Mouse (Mus musculus) heart, adult 8-10 months (tissue): Measurements from ENCODE around the gene Plg. TPM values are rescaled to one million over a fixed set of nuclear protein-coding genes. Genes with fewer than 3 reads are reported as not detected.
A peak's percentile ranks its signal among the peaks of the same experiment; 100 is the strongest.

ENCODE experiments used
- DNase-seq: peaks from one replicate; pipeline ENCODE4 v3.0.0; 2022; ENCODE audit warnings: low spot score
- total RNA-seq, 4 experiments: library from RNA; stranded (reverse); gene quantifications; 2 replicates each; pipeline ENCODE4 v1.2.4; 2022

Gene Plg
- total RNA-seq, 4 experiments from 2014 or later, result not detected

DNA sequence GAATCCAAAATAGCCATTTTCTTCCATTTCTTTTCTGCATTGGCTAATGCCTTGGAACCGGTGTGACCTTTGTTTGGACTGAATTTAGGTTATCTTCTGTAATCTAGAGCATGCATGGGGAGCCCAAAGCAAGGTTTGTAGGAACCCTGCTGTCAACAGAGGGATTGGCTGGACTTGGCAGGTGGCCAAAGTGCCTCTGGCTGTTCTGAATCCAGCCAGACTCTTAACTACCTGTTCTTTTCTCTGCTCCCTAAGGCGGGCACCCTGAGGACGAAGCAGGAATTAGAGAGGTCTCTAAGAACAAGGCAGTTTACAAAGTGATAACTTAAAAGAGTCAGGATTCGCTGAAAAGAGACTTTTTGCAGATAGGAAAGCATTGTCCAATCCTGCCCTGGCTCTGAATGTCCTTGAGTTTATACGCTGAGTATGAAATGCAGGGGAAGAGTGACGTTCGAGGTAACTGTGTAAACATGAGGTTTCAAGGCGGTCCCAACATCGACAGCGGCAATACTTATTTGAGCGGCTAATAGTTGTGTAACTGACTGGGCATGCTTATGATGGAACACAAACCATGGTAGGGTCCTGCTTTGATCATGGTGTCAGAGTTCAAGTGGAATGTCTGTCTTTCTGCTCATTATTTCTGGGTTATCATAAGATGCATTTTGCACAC, 74.6 kb downstream of the Plg start:
- no peak for DNase-seq

DNA sequence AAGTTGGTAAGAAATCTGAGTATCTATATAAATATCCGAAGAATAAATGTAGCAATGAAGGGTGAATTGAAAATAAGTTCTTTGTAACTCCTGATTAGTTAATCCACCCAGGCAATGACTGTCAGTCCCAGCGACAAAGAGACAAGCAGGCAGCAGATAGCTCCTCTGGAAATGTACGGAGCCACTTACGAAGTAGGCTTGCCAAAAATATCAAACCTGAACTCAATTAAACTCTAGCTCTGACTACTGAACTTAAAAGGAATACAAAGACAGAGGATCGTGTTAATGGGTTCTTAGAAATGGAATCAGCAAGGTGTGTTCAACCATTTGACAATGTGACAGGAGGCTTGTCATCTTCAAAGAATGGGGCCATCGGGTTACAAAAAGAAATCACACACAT, 75.3 kb downstream of the Plg start:
- no peak for DNase-seq

DNA sequence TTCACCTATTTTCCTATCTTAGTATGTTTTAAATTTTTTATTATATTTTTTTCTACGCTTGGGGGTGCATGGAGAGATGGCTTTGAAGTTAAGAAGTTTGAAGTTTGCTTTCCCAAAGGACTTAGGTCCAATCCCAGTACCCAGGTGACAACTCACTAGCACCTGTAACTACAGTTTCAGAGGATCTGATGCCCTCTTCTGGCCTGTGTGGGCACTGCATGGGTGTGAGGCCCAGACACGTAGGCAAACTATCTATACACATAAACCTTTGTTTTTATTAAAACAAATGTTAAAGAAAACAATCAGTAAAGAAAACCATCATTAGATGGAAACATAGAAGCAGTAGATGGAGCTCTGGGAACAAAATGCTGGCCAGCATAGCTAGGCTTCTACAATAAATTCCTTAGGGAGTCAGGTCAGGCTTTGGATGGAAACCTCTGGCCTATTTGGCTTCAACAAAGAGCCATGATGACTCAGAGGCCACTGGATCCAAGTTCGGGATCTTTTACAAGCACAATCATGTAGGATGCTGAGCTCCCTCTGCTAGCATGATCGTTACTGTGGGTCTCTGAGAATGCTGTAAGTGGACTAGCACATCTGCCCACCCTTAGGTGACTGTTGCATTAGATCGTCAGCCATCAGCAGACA, 76.9 kb downstream of the Plg start:
- peak; percentile 65 for DNase-seq

DNA sequence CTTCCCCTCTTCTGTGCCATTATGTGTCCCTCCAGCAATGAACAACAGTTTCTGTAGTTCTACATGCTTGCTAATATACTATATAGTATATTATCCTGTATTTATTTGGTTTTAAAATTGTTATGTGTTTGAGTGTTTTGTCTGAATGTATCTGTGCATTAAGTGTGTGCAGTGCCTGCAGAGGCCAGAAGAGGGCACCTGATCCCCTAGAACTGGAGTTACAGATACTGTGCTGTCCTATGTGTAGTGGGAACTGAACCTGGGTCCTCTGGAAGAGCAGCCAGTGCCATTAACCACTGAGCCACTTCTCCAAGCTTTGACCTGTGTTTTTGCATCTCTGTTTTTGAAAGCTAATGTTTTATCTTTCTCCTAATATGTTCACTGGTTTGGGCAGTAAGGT, 82.8 kb downstream of the Plg start:
- no peak for DNase-seq

DNA sequence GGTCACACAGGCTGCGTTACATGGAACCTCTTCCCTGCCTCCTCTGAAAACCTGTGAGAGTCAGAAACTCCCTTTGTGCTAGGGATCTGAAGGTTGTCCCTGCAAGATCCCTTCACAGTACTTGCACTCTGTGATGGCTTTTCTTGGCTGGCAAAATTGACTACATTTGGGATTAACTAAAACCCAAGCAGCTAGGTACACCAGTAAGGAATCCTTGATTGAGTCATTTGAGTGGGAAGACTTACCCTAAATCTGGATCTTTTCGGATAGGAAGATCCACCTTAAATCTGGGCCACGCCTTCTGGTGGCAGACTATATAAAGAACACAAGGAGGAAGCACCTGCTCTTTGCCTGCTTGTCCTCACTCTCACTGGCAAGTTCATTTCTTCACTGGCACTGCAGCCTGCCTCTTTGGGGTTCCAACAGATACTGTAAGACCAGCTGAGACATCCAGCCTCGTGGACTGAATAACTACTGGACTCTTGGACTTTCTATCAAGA, 88.1 kb downstream of the Plg start:
- DNase-seq, result no peak

DNA sequence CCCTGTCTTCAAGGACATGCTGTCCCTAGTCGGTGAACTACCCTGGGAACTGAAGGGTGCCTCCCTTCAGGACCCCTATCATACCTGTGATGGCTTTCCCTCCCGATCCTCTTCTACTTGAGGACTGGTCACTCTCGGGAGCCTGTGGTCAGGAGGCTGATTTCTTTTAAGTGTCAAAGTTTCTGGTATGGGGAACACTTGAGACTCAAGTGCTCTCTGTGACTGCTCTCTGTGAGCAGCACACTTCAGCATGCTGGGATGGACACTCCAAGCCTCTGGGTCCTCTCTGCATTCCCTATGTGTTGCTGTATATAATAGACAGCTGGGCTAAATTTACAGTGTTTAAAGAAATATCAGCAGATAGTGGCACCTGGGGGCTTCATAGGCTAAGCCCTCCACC, 89.2 kb downstream of the Plg start:
- DNase-seq, result no peak

DNA sequence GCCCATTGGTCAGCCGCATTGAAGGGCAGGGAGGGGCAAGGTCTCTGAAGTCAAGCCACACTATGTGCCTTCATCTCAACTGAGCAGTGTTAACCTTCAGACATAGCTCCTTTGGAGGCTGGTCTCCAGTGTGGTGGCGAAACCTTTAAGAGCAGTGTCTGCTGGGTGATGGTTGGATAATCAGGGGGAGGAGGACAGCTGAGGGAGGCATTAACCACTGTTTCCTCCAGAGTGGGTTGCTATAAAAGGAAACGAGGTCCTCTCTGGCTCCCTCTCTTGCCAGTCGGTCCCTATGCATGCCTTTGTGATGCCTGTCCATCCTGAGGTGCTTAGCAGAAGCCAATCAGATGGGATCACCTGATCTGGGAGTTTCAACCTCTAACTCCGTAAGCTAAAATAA, 90.3 kb downstream of the Plg start:
- DNase-seq, result no peak

Other genes with a start within 250 kb of the Plg start
- gene Map3k4, start 59.8 kb upstream of the Plg start, total RNA-seq, result 10 to 100 TPM; 39.7 to 57.5 (median 49.8) TPM
- 10 to 100 TPM in 3 of 4 experiments, 1 to 10 TPM in 1; 9.4 to 18.1 (median 13.0) TPM for gene Slc22a3, start 129.1 kb downstream of the Plg start, total RNA-seq
- not detected for gene Slc22a2, start 205.5 kb downstream of the Plg start, total RNA-seq